Mouse (Mus musculus): Measurements from ENCODE around the gene Ogfod2. TPM values are rescaled to one million over a fixed set of nuclear protein-coding genes. Genes with fewer than 3 reads are reported as not detected.

Gene Ogfod2
- total and polyA plus RNA-seq, 3 experiments, result 14.6 to 25.5 (median 16.4) TPM

GRCm38 (mm10) chr5:124076559-124076958, 35.5 kb upstream of the Ogfod2 start:
- intact Hi-C loops (cut with DNase I), result loop anchor here (5.0 kb wide), 1 partner anchor 39 kb away; no protein-coding TSS in a partner anchor

GRCm38 (mm10) chr5:124077241-124077640, 34.9 kb upstream of the Ogfod2 start:
- WGBS, result 77% methylated on average over 13 of the region's 13 CpGs
- TF ChIP-seq EP300 (IDR thresholded peaks at IDR 0.05; ENCODE audit: insufficient read depth, low read depth, low read length), result no peak
- no peak for TF ChIP-seq CTCF (IDR thresholded peaks at IDR 0.05)
- TF ChIP-seq POLR2A (IDR thresholded peaks at IDR 0.05; ENCODE audit: insufficient read depth, low read depth, low read length), result no peak
- no peak for DNase-seq
- Histone ChIP-seq H3K4me3 (no peak overlapping the region), H3K36me3 (ENCODE audit: control insufficient read depth, insufficient read depth, low read length) (no peaks in the 10 kb centered on the region), H3K27ac (no peak overlapping the region), H3K27me3 (ENCODE audit: control insufficient read depth, insufficient read depth, low read length) (no peaks in the 10 kb centered on the region), H3K79me2 (replicated peaks; ENCODE audit: control insufficient read depth, insufficient read depth, low read length) (no peaks in the 10 kb centered on the region), H3K9ac (ENCODE audit: low read depth, low read length) (no peak overlapping the region), H3K4me1 (ENCODE audit: control insufficient read depth, insufficient read depth, low read length) (peaks cover 4% of the 10 kb centered on the region)
- intact Hi-C loops (cut with DNase I), result loop anchor here (5.0 kb wide), 1 partner anchor 40 kb away; no protein-coding TSS in a partner anchor

More at GRCm38 (mm10) chr5:124076559-124076958, 35.5 kb upstream of the Ogfod2 start:
- H3K79me2 ChIP-seq (replicated peaks; ENCODE audit: control insufficient read depth, insufficient read depth, low read length), result no peaks in the 10 kb centered on the region
- H3K4me1 ChIP-seq (ENCODE audit: control insufficient read depth, insufficient read depth, low read length), result peaks cover 4% of the 10 kb centered on the region
- DNase-seq, result no peak
- TF ChIP-seq CTCF (IDR thresholded peaks at IDR 0.05), result no peak
- TF ChIP-seq EP300 (IDR thresholded peaks at IDR 0.05; ENCODE audit: insufficient read depth, low read depth, low read length), result no peak
- TF ChIP-seq POLR2A (IDR thresholded peaks at IDR 0.05; ENCODE audit: insufficient read depth, low read depth, low read length), result no peak
- H3K27me3 ChIP-seq (ENCODE audit: control insufficient read depth, insufficient read depth, low read length), result no peaks in the 10 kb centered on the region
- no peaks in the 10 kb centered on the region for H3K36me3 ChIP-seq (ENCODE audit: control insufficient read depth, insufficient read depth, low read length)
- H3K27ac ChIP-seq, result no peak overlapping the region
- H3K4me3 ChIP-seq, result no peak overlapping the region
- WGBS, result 73% methylated on average over 9 of the region's 9 CpGs
- no peak overlapping the region for H3K9ac ChIP-seq (ENCODE audit: low read depth, low read length)

- Histone ChIP-seq H3K79me2 (replicated peaks; ENCODE audit: control insufficient read depth, insufficient read depth, low read length) (no peaks in the 10 kb centered on the region), H3K27me3 (ENCODE audit: control insufficient read depth, insufficient read depth, low read length) (no peaks in the 10 kb centered on the region), H3K27ac (no peak overlapping the region), H3K4me1 (ENCODE audit: control insufficient read depth, insufficient read depth, low read length) (peaks cover 4% of the 10 kb centered on the region), H3K36me3 (ENCODE audit: control insufficient read depth, insufficient read depth, low read length) (no peaks in the 10 kb centered on the region), H3K4me3 (no peak overlapping the region), H3K9ac (ENCODE audit: low read depth, low read length) (no peak overlapping the region)
- DNase-seq, result no peak
- WGBS, result 81% methylated on average over 6 of the region's 6 CpGs
- no peak for TF ChIP-seq EP300 (IDR thresholded peaks at IDR 0.05; ENCODE audit: insufficient read depth, low read depth, low read length)
- TF ChIP-seq POLR2A (IDR thresholded peaks at IDR 0.05; ENCODE audit: insufficient read depth, low read depth, low read length), result no peak
- no peak for TF ChIP-seq CTCF (IDR thresholded peaks at IDR 0.05)
- intact Hi-C loops (cut with DNase I), result loop anchor here (5.0 kb wide), 1 partner anchor 41 kb away; no protein-coding TSS in a partner anchor
Measured at GRCm38 (mm10) chr5:124077856-124078460, 34.1 kb upstream of the Ogfod2 start.

DNA sequence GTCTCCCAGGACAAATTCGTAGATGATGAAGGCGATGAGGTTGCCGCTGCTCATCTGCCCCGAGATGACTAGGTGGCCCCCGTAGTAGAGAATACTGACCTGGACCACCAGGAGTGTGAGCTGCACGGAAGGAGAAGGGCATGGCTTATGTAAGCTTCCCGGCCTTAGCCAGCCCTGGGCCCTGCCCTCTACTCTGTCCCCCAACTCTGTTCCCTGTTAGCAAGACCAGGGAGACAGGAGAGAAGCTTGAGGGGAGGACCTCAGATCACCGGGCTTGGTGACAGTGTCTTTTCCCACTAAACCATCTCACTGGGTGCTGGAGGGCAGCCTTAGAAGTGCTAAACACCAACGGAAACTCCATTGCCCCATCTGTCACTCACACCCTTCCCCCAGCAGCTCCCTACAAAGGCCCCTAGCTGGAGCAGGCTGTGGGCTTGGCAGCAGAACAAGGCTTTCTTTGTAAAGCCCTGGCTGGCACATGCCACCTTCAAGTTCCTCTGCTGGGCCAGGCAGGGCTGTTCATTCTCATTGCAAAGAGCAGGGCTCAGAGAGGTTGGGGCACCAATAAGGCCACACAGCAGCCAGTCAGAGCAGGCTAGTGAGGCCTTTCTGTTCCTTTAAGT, 33.2 kb upstream of the Ogfod2 start:
- WGBS, result 76% methylated on average over 9 of the region's 9 CpGs
- H3K27me3 ChIP-seq (ENCODE audit: control insufficient read depth, insufficient read depth, low read length), result no peaks in the 10 kb centered on the region
- intact Hi-C loops (cut with DNase I), result loop anchor here (5.0 kb wide), 1 partner anchor 42 kb away; no protein-coding TSS in a partner anchor
- H3K36me3 ChIP-seq (ENCODE audit: control insufficient read depth, insufficient read depth, low read length), result no peaks in the 10 kb centered on the region
- no peaks in the 10 kb centered on the region for H3K79me2 ChIP-seq (replicated peaks; ENCODE audit: control insufficient read depth, insufficient read depth, low read length)
- H3K27ac ChIP-seq, result no peak overlapping the region
- H3K4me3 ChIP-seq, result no peak overlapping the region
- peaks cover 3% of the 10 kb centered on the region; the same call in 1 of the 2 replicates for H3K4me1 ChIP-seq (ENCODE audit: control insufficient read depth, insufficient read depth, low read length)
- no peak for DNase-seq
- H3K9ac ChIP-seq (ENCODE audit: low read depth, low read length), result no peak overlapping the region
- no peak for TF ChIP-seq POLR2A (IDR thresholded peaks at IDR 0.05; ENCODE audit: insufficient read depth, low read depth, low read length)
- TF ChIP-seq CTCF (IDR thresholded peaks at IDR 0.05), result no peak
- no peak for TF ChIP-seq EP300 (IDR thresholded peaks at IDR 0.05; ENCODE audit: insufficient read depth, low read depth, low read length)

DNA sequence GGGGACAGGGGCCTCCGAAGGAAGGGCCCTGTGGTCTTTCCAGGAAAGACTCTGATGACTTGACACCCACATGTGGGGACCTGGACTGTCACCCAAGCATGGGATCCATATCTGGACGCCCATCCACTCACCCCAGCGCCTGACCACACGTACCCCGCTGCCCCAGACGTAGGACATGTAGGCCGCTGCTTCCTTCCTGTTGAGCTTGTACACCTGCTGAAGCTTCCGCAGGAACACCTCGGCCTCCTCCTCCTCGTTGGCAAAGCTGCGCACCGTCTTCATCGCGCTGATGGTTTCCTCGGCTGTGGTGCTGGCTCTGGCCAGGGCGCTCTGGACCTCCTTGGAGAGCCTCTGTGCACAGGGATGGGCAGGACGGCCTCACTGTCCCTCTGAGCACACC, 32.2 kb upstream of the Ogfod2 start:
- no peak for DNase-seq
- Histone ChIP-seq H3K4me3 (no peak overlapping the region), H3K27ac (no peak overlapping the region), H3K36me3 (ENCODE audit: control insufficient read depth, insufficient read depth, low read length) (no peaks in the 10 kb centered on the region), H3K4me1 (ENCODE audit: control insufficient read depth, insufficient read depth, low read length) (peaks cover 3% of the 10 kb centered on the region; the same call in 1 of the 2 replicates), H3K79me2 (replicated peaks; ENCODE audit: control insufficient read depth, insufficient read depth, low read length) (no peaks in the 10 kb centered on the region), H3K9ac (ENCODE audit: low read depth, low read length) (no peak overlapping the region), H3K27me3 (ENCODE audit: control insufficient read depth, insufficient read depth, low read length) (no peaks in the 10 kb centered on the region)
- 87% methylated on average over 17 of the region's 17 CpGs for WGBS
- no peak for TF ChIP-seq POLR2A (IDR thresholded peaks at IDR 0.05; ENCODE audit: insufficient read depth, low read depth, low read length)
- TF ChIP-seq EP300 (IDR thresholded peaks at IDR 0.05; ENCODE audit: insufficient read depth, low read depth, low read length), result no peak
- intact Hi-C loops (cut with DNase I), result loop anchor here (5.0 kb wide), 2 partner anchors 33 to 43 kb away; no protein-coding TSS in a partner anchor

DNA sequence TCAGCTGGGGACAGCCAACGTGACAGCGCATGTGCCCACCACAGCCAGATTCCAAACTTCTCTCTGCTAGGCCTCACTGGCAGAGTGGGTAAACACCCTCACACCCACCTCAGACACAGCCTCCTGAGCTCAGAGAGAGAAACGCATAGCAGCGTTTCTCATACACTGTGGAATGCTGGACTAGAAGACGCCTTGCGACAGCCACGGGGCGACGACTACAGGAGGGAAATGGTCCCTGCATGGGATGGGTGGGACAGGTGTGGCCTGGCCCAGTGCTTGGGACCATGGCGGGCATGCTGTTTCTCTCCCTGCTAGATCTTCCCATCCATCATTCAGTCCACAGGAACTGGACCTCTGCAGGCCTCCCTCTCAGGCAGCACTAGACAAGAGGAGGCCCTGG, 29.6 kb upstream of the Ogfod2 start:
- H3K4me1 ChIP-seq (ENCODE audit: control insufficient read depth, insufficient read depth, low read length), result no peaks in the 10 kb centered on the region
- intact Hi-C loops (cut with DNase I), result loop anchor here (5.0 kb wide), 1 partner anchor 35 kb away; no protein-coding TSS in a partner anchor
- no peaks in the 10 kb centered on the region for H3K79me2 ChIP-seq (replicated peaks; ENCODE audit: control insufficient read depth, insufficient read depth, low read length)
- H3K27me3 ChIP-seq (ENCODE audit: control insufficient read depth, insufficient read depth, low read length), result no peaks in the 10 kb centered on the region
- no peak overlapping the region for H3K9ac ChIP-seq (ENCODE audit: low read depth, low read length)
- DNase-seq, result no peak
- H3K27ac ChIP-seq, result no peak overlapping the region
- TF ChIP-seq POLR2A (IDR thresholded peaks at IDR 0.05; ENCODE audit: insufficient read depth, low read depth, low read length) (no peak), EP300 (IDR thresholded peaks at IDR 0.05; ENCODE audit: insufficient read depth, low read depth, low read length) (no peak), CTCF (IDR thresholded peaks at IDR 0.05) (no peak)
- WGBS, result 83% methylated on average over 10 of the region's 10 CpGs
- no peak overlapping the region for H3K4me3 ChIP-seq
- no peaks in the 10 kb centered on the region for H3K36me3 ChIP-seq (ENCODE audit: control insufficient read depth, insufficient read depth, low read length)

Measured in heart, adult 2 months (tissue).